Mouse (Mus musculus): Measurements from ENCODE around the gene Fth1.

GRCm38 (mm10) chr19:9998736-9999486 lies 18.5 kb downstream of the Fth1 start:
- TF ChIP-seq CHD2 (IDR thresholded peaks at IDR 0.05; ENCODE audit: low read length) (no peak), POLR2A (IDR thresholded peaks at IDR 0.05; ENCODE audit: low read depth, low read length) (no peak), CTCF (conservative IDR thresholded peaks at IDR 0.05 in 1 of 2, IDR thresholded peaks at IDR 0.05 in 1 of 2; ENCODE audit: low read depth in 2 of 2, low read length in 2 of 2) (no peak), CHD1 (IDR thresholded peaks at IDR 0.05; ENCODE audit: low read depth, low read length) (no peak), TCF12 (IDR thresholded peaks at IDR 0.05; ENCODE audit: low read depth, low read length) (no peak), ZC3H11A (IDR thresholded peaks at IDR 0.05; ENCODE audit: low read depth, low read length) (no peak), MAZ (IDR thresholded peaks at IDR 0.05; ENCODE audit: low read depth, low read length) (no peak), EP300 (IDR thresholded peaks at IDR 0.05; ENCODE audit: low read length) (no peak)

All from CH12.LX (cell line).